Mouse (Mus musculus) stomach, embryonic 16.5 days (tissue): ENCODE results near the gene Fancf. TPM values are rescaled to one million over a fixed set of nuclear protein-coding genes. Genes with fewer than 3 reads are reported as not detected.
A peak's percentile ranks its signal among the peaks of the same experiment; 100 is the strongest.

Source experiments
- ATAC-seq: fragments of 200-750 bp; cut with Nextera tagmentation; 2 replicates; pipeline ENCODE4 v1.8.0; 2017; ENCODE audit warnings: moderate number of reproducible peaks, moderate TSS enrichment; ENCODE audit not compliant: insufficient read depth, low FRiP score
- H3K27ac ChIP-seq: fragments of 300-500 bp; sonication (generic); 2 replicates; pipeline ENCODE4 v1.5.1; 2014; ENCODE audit warnings: low read length
- H3K27me3 ChIP-seq: fragments of 300-500 bp; sonication (generic); 2 replicates; pipeline ENCODE4 v1.6.1; 2014; ENCODE audit warnings: low read length, control low read depth, mixed read lengths; ENCODE audit not compliant: control insufficient read depth, insufficient read depth
- H3K36me3 ChIP-seq: fragments of 300-500 bp; sonication (generic); 2 replicates; pipeline ENCODE4 v1.6.1; 2014; ENCODE audit warnings: low read length; ENCODE audit not compliant: control insufficient read depth, insufficient read depth
- H3K4me1 ChIP-seq: fragments of 300-500 bp; sonication (generic); 2 replicates; pipeline ENCODE4 v1.6.1; 2014; ENCODE audit warnings: low read length, control low read depth, mixed read lengths; ENCODE audit not compliant: control insufficient read depth, insufficient read depth
- H3K4me2 ChIP-seq: fragments of 300-500 bp; sonication (generic); 2 replicates; pipeline ENCODE4 v1.6.1; 2014; ENCODE audit warnings: low read depth, low read length, mixed read lengths
- H3K4me3 ChIP-seq: fragments of 300-500 bp; sonication (generic); replicated peaks from 2 replicates; pipeline ENCODE4 v1.5.1; 2014; ENCODE audit warnings: mild to moderate bottlenecking, low read length
- H3K9ac ChIP-seq: fragments of 300-500 bp; sonication (generic); 2 replicates; pipeline ENCODE4 v1.6.1; 2014; ENCODE audit warnings: low read length
- H3K9me3 ChIP-seq: fragments of 300-500 bp; sonication (generic); replicated peaks from 2 replicates; pipeline ENCODE4 v1.6.1; 2016; ENCODE audit warnings: low read length, control low read depth; ENCODE audit not compliant: control insufficient read depth
- WGBS: fragments of 180-500 bp; shearing (Covaris S2); extraction: QIAGEN DNeasy Blood & Tissue Kit; methylation state at CpG from one replicate; pipeline ENCODE4 v1.1.7; 2014; 5-methylcytosine and 5-hydroxymethylcytosine counted together
- polyA plus RNA-seq: library from polyadenylated mRNA; unstranded; fragments of >200 nt; fragmentation: Nextera tagmentation; extraction: Ambion mirVana; gene quantifications from 2 replicates; pipeline ENCODE4 v1.2.1, GENCODE M21; 2015

Gene Fancf
- 1.6 and 1.7 TPM in 2 replicates for polyA plus RNA-seq

GRCm38 (mm10) chr7:51862097-51862492 lies at the start of gene Fancf:
TSS of gene Fancf (minus strand) at chr7:51862267.
- H3K4me3 ChIP-seq, result peak within 1 kb of the TSS; percentile 85
- ATAC-seq, result peak; percentile 97
- WGBS, result under 1% methylated on average over 43 of the region's 43 CpGs

GRCm38 (mm10) chr7:51899066-51899465 lies 37.0 kb upstream of the Fancf start:
- Histone ChIP-seq H3K27me3 (no peaks in the 10 kb centered on the region), H3K4me3 (no peak overlapping the region), H3K4me2 (no peak overlapping the region), H3K36me3 (no peaks in the 10 kb centered on the region), H3K4me1 (no peaks in the 10 kb centered on the region), H3K9me3 (no peaks in the 10 kb centered on the region), H3K9ac (no peak overlapping the region), H3K27ac (no peak overlapping the region)
- WGBS, result 71% methylated on average over 6 of the region's 6 CpGs
- ATAC-seq, result no peak

More at GRCm38 (mm10) chr7:51862097-51862492, at the start of gene Fancf:
- no peaks in the 10 kb centered on the region; the same call in 1 of the 2 replicates for H3K36me3 ChIP-seq
- peak within 1 kb of the TSS; percentile 98 for H3K27ac ChIP-seq
- no peaks in the 10 kb centered on the region for H3K9me3 ChIP-seq
- peaks cover 5% of the 10 kb centered on the region for H3K4me1 ChIP-seq
- H3K4me2 ChIP-seq, result peak within 1 kb of the TSS; percentile 96
- H3K9ac ChIP-seq, result peak within 1 kb of the TSS; percentile 94
- H3K27me3 ChIP-seq, result no peaks in the 10 kb centered on the region

GRCm38 (mm10) chr7:51894939-51895338 lies 32.9 kb upstream of the Fancf start:
- H3K36me3 ChIP-seq, result no peaks in the 10 kb centered on the region
- no peaks in the 10 kb centered on the region for H3K27me3 ChIP-seq
- no peaks in the 10 kb centered on the region for H3K4me1 ChIP-seq
- no peak overlapping the region for H3K4me3 ChIP-seq
- no peak overlapping the region for H3K27ac ChIP-seq
- ATAC-seq, result no peak
- H3K9ac ChIP-seq, result no peak overlapping the region
- H3K4me2 ChIP-seq, result no peak overlapping the region
- WGBS, result 62% methylated on average over 2 of the region's 2 CpGs
- H3K9me3 ChIP-seq, result no peaks in the 10 kb centered on the region

- no peak overlapping the region for H3K4me2 ChIP-seq
- H3K4me1 ChIP-seq, result no peaks in the 10 kb centered on the region
- H3K9me3 ChIP-seq, result no peaks in the 10 kb centered on the region
- no peaks in the 10 kb centered on the region for H3K27me3 ChIP-seq
- H3K36me3 ChIP-seq, result no peaks in the 10 kb centered on the region
- H3K27ac ChIP-seq, result no peak overlapping the region
- no peak overlapping the region for H3K4me3 ChIP-seq
- ATAC-seq, result no peak
- no peak overlapping the region for H3K9ac ChIP-seq
- 84% methylated on average over 4 of the region's 4 CpGs for whole genome bisulfite sequencing
Measured at GRCm38 (mm10) chr7:51894133-51894801, 32.2 kb upstream of the Fancf start.

- no peaks in the 10 kb centered on the region for H3K36me3 ChIP-seq
- no peaks in the 10 kb centered on the region for H3K9me3 ChIP-seq
- no peaks in the 10 kb centered on the region for H3K4me1 ChIP-seq
- H3K9ac ChIP-seq, result no peak overlapping the region
- no peak overlapping the region for H3K27ac ChIP-seq
- WGBS, result 69% methylated on average over 4 of the region's 4 CpGs
- H3K4me2 ChIP-seq, result no peak overlapping the region
- ATAC-seq, result no peak
- H3K27me3 ChIP-seq, result no peaks in the 10 kb centered on the region
- no peak overlapping the region for H3K4me3 ChIP-seq
Measured at GRCm38 (mm10) chr7:51893008-51893407, 30.9 kb upstream of the Fancf start.

- Histone ChIP-seq H3K9ac (no peak overlapping the region), H3K27me3 (no peaks in the 10 kb centered on the region), H3K4me3 (no peak overlapping the region), H3K4me1 (no peaks in the 10 kb centered on the region), H3K9me3 (no peaks in the 10 kb centered on the region), H3K27ac (no peak overlapping the region), H3K4me2 (no peak overlapping the region), H3K36me3 (no peaks in the 10 kb centered on the region)
- 94% methylated on average over 1 of the region's 1 CpGs for WGBS
- peak; percentile 44; the same call in 1 of the 2 replicates for ATAC-seq
Measured at GRCm38 (mm10) chr7:51892224-51892965, 30.3 kb upstream of the Fancf start.

GRCm38 (mm10) chr7:51889601-51890000 lies 27.5 kb upstream of the Fancf start:
- 81% methylated on average over 7 of the region's 7 CpGs for WGBS
- Histone ChIP-seq H3K9me3 (no peaks in the 10 kb centered on the region), H3K27me3 (no peaks in the 10 kb centered on the region), H3K4me3 (no peak overlapping the region), H3K4me2 (no peak overlapping the region), H3K9ac (no peak overlapping the region), H3K36me3 (no peaks in the 10 kb centered on the region), H3K4me1 (no peaks in the 10 kb centered on the region), H3K27ac (no peak overlapping the region)
- no peak for ATAC-seq

GRCm38 (mm10) chr7:51887678-51888567 lies 25.9 kb upstream of the Fancf start:
- Histone ChIP-seq H3K36me3 (no peaks in the 10 kb centered on the region), H3K4me1 (no peaks in the 10 kb centered on the region), H3K27me3 (no peaks in the 10 kb centered on the region), H3K9ac (no peak overlapping the region), H3K4me2 (no peak overlapping the region), H3K9me3 (no peaks in the 10 kb centered on the region), H3K27ac (no peak overlapping the region), H3K4me3 (no peak overlapping the region)
- no peak for ATAC-seq
- WGBS, result 59% methylated on average over 11 of the region's 11 CpGs
